Mouse (Mus musculus) lung, adult 2 months (tissue): ENCODE data around the gene Pck2.

Experiments
- CTCF ChIP-seq: fragments of 200-500 bp; IDR thresholded peaks from 2 replicates; pipeline ENCODE4 v1.5.1; 2011; ENCODE audit warnings: mild to moderate bottlenecking, low read length, control low read depth; ENCODE audit not compliant: insufficient read depth
- POLR2A ChIP-seq: fragments of 200-500 bp; IDR thresholded peaks from 2 replicates; pipeline ENCODE4 v1.6.1; 2011; ENCODE audit warnings: low read depth, mild to moderate bottlenecking, control low read depth, low read length, borderline replicate concordance; ENCODE audit errors: extremely low read depth

- TF ChIP-seq CTCF: no peak
- TF ChIP-seq POLR2A: no peak
Measured at GRCm38 (mm10) chr14:55589771-55590448, 49.8 kb downstream of the Pck2 start.
